Mouse (Mus musculus) heart, adult 2 months (tissue): ENCODE results near the gene Alg9.

Experiments
- CTCF ChIP-seq: fragments of 200-600 bp; IDR thresholded peaks from 2 replicates; pipeline ENCODE4 v1.8.1; 2022; ENCODE audit warnings: antibody characterized with exemption, mild to moderate bottlenecking, moderate library complexity
- POLR2A ChIP-seq: fragments of 200-500 bp; IDR thresholded peaks from 2 replicates; pipeline ENCODE4 v1.6.1; 2011; ENCODE audit warnings: mild to moderate bottlenecking, low read depth, low read length, control low read depth; ENCODE audit not compliant: insufficient read depth

DNA sequence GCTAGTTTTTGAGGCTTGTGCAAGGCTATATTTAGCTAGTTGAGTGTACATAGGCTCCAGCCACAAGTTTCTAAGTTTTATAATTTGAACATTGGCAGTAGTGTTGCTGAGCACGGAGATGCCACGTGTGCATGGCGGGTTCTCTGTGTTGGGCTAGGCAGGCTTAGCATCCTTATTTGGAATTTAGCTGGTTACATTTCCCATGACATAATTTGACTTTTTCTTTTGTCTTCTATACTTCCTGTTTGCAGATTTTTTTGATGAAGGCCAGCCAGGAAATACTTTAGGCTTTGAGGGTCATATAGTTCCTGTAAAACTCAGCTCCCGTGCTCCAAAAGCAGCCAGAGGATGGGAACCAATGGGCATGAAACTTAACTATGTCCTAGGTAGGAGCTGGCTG lies 89.0 kb downstream of the Alg9 start:
- TF ChIP-seq CTCF (no peak), POLR2A (no peak)
